Comparison of ENCODE assay signal across 10 mouse cellular contexts in genomic region chr15:80517996-80518395, GRCm38 (mm10). TPM values are rescaled to one million over a fixed set of nuclear protein-coding genes. Genes with fewer than 3 reads are reported as not detected.
DNase-seq lines count a peak whose midpoint lies in the region; ATAC-seq and TF ChIP-seq lines count a peak whose summit lies in the region.
"Had no signal": no experiment of that assay in that cellular context is flagged by ENCODE, and none has a peak within 500 bp of the region (broad histone marks: within the 10 kb centered on the region; RNA-seq: fewer than 3 reads in every experiment).

No protein-coding gene starts in this region.

- H3K27me3 ChIP-seq in kidney, adult 2 months (replicated peaks; ENCODE audit: control insufficient read depth, insufficient read depth, low read length) = no peaks in the 10 kb centered on the region
- H3K27me3 ChIP-seq in forebrain, postnatal 0 days (ENCODE audit: insufficient read depth, low read length) = no peaks in the 10 kb centered on the region
- H3K27me3 ChIP-seq in neural tube, embryonic 15.5 days (replicated peaks) = no peaks in the 10 kb centered on the region

- TF ChIP-seq CTCF in kidney, adult 2 months (conservative IDR thresholded peaks at IDR 0.05; ENCODE audit: insufficient read depth, insufficient read length, low read depth, low read length) = no peak
- no peak for TF ChIP-seq CTCF in brain, embryonic 14.5 days (IDR thresholded peaks at IDR 0.05; ENCODE audit: borderline replicate concordance, extremely low read depth, insufficient read depth, insufficient read length)
- no peak for TF ChIP-seq CTCF in forebrain, postnatal 0 days (IDR thresholded peaks at IDR 0.05; ENCODE audit: low read depth)

- ATAC-seq in forebrain, postnatal 0 days = peak; percentile 74
- ATAC-seq in neural tube, embryonic 15.5 days (ENCODE audit: low FRiP score) = no peak; the same call in 1 of the 2 replicates

- H3K4me2 ChIP-seq in forebrain, postnatal 0 days (ENCODE audit: low read depth) = peak overlapping the region; percentile 17; the same call in 1 of the 2 replicates
- H3K4me2 ChIP-seq in neural tube, embryonic 15.5 days = no peak overlapping the region

- H3K36me3 ChIP-seq in kidney, adult 2 months (ENCODE audit: control insufficient read depth, insufficient read depth, low read length) = no peaks in the 10 kb centered on the region
- H3K36me3 ChIP-seq in forebrain, postnatal 0 days (ENCODE audit: insufficient read depth) = no peaks in the 10 kb centered on the region
- no peaks in the 10 kb centered on the region for H3K36me3 ChIP-seq in neural tube, embryonic 15.5 days

- peaks cover 4% of the 10 kb centered on the region; the same call in 1 of the 2 replicates for H3K4me1 ChIP-seq in kidney, adult 2 months (ENCODE audit: control insufficient read depth, insufficient read depth, low read length)
- peaks cover 4% of the 10 kb centered on the region; the same call in 1 of the 2 replicates for H3K4me1 ChIP-seq in forebrain, postnatal 0 days (ENCODE audit: insufficient read depth)
- peaks cover 12% of the 10 kb centered on the region; the same call in 1 of the 2 replicates for H3K4me1 ChIP-seq in neural tube, embryonic 15.5 days

- intact Hi-C loops in left cerebral cortex, postnatal 14 days (cut with DNase I) = no loop called here

- no peak overlapping the region for H3K27ac ChIP-seq in kidney, adult 2 months (ENCODE audit: insufficient read depth, low read depth, low read length)
- peak overlapping the region; percentile 59; the same call in 1 of the 2 replicates for H3K27ac ChIP-seq in forebrain, postnatal 0 days (ENCODE audit: low read depth, low read length)
- 0 out of 2 replicates have a peak overlapping the region, but pooled peaks have one; percentile 38 for H3K27ac ChIP-seq in neural tube, embryonic 15.5 days (replicated peaks)

- peak; percentile 63 to 72 for DNase-seq in kidney, postnatal 4 days
- no peak for DNase-seq in kidney, adult 2 months
- peak; percentile 87 for DNase-seq in brain, embryonic 14.5 days (ENCODE audit: low read depth)
- peak; percentile 63 for DNase-seq in forebrain, postnatal 0 days
- peak; percentile 45 to 72 for DNase-seq in left cerebral cortex, postnatal 14 days (ENCODE audit: low spot score in 2 of 2)
- DNase-seq in adrenal gland, adult 18-20 months (ENCODE audit: low spot score in 2 of 2) = no peak
- no peak for DNase-seq in gastrocnemius, adult 18-20 months (ENCODE audit: low spot score)

- 38% methylated on average over 9 of the region's 9 CpGs for WGBS in kidney, adult 2 months
- 21% methylated on average over 9 of the region's 9 CpGs for WGBS in forebrain, postnatal 0 days
- 47% methylated on average over 9 of the region's 9 CpGs for WGBS in neural tube, embryonic 15.5 days

- TF ChIP-seq POLR2A in kidney, adult 2 months (IDR thresholded peaks at IDR 0.05; ENCODE audit: low read depth, low read length) = no peak
- TF ChIP-seq POLR2A in brain, embryonic 14.5 days (IDR thresholded peaks at IDR 0.05; ENCODE audit: borderline replicate concordance, extremely low read depth, insufficient read depth, insufficient read length, poor library complexity, severe bottlenecking) = no peak

- H3K4me3 ChIP-seq in kidney, adult 2 months (ENCODE audit: insufficient read depth, low read depth, low read length) = no peak overlapping the region
- no peak overlapping the region for H3K4me3 ChIP-seq in forebrain, postnatal 0 days (ENCODE audit: low read depth, low read length)
- H3K4me3 ChIP-seq in neural tube, embryonic 15.5 days (replicated peaks) = no peak overlapping the region

- no peaks in the 10 kb centered on the region for H3K9me3 ChIP-seq in forebrain, postnatal 0 days (ENCODE audit: low read length)
- no peaks in the 10 kb centered on the region for H3K9me3 ChIP-seq in neural tube, embryonic 15.5 days (replicated peaks)

- no peak overlapping the region for H3K9ac ChIP-seq in forebrain, postnatal 0 days
- H3K9ac ChIP-seq in neural tube, embryonic 15.5 days (replicated peaks) = no peak overlapping the region

RNA-seq across cellular contexts. Expression of gene Enthd1, which starts 47.0 kb away (rescaled TPM):
- polyA plus RNA-seq in kidney, adult 2 months (2012; rRNA removed) = not detected in 2 replicates
- not detected in 2 replicates for polyA plus RNA-seq in brain, embryonic 14.5 days (2012; rRNA removed)
- not detected in 2 replicates for total RNA-seq in forebrain, postnatal 0 days (2014; rRNA removed)
- polyA plus RNA-seq in forebrain, postnatal 0 days (2015; fragmentation: Nextera tagmentation; extraction: Ambion mirVana) = not detected in 2 replicates
- total RNA-seq in left cerebral cortex, postnatal 14 days (2021) = under 1 TPM in 1 of 2 experiments, not detected in 1; 0.15 TPM
- 0.08 TPM in 1 of 2 replicates, not detected in the other for polyA plus RNA-seq in neural tube, embryonic 15.5 days (2015; fragmentation: Nextera tagmentation; extraction: Ambion mirVana)
- not detected for total RNA-seq in adrenal gland, adult 18-20 months (2021)
- not detected for total RNA-seq in gastrocnemius, adult 18-20 months (2021)
- total RNA-seq: heart, postnatal 10 days had no signal
- polyA plus RNA-seq: small intestine, adult 2 months had no signal

RNA-seq across cellular contexts. Expression of gene Grap2, which starts 54.4 kb away (rescaled TPM):
- 0.31 and 2.5 TPM in 2 replicates for polyA plus RNA-seq in kidney, adult 2 months (2012; rRNA removed)
- 0.30 and 0.49 TPM in 2 replicates for polyA plus RNA-seq in brain, embryonic 14.5 days (2012; rRNA removed)
- total RNA-seq in forebrain, postnatal 0 days (2014; rRNA removed) = 0.23 TPM in 1 of 2 replicates, not detected in the other
- polyA plus RNA-seq in forebrain, postnatal 0 days (2015; fragmentation: Nextera tagmentation; extraction: Ambion mirVana) = 0.21 TPM in 1 of 2 replicates, not detected in the other
- 1 to 10 TPM in 1 of 2 experiments, under 1 TPM in 1; 0.87 to 1.0 TPM for total RNA-seq in left cerebral cortex, postnatal 14 days (2021)
- 0.35 and 4.8 TPM in 2 replicates for polyA plus RNA-seq in neural tube, embryonic 15.5 days (2015; fragmentation: Nextera tagmentation; extraction: Ambion mirVana)
- total RNA-seq in adrenal gland, adult 18-20 months (2021) = 1 to 10 TPM in 1 of 2 experiments, under 1 TPM in 1; 0.70 to 1.6 TPM
- under 1 TPM; 0.18 to 0.31 TPM for total RNA-seq in gastrocnemius, adult 18-20 months (2021)

Comparison
In these comparisons a context has a peak if more than half of its experiments do, and no peak if none do; other contexts are left out.
1. DNase-seq: peak in kidney, postnatal 4 days (2 of 2), brain, embryonic 14.5 days (single experiment), forebrain, postnatal 0 days (single experiment) and left cerebral cortex, postnatal 14 days (2 of 2); none in kidney, adult 2 months (single experiment), adrenal gland, adult 18-20 months (0 of 2) and gastrocnemius, adult 18-20 months (single experiment).